Mouse (Mus musculus) kidney, adult 2 months (tissue): ENCODE measurements around the gene Herc2.

Source experiments
- CTCF ChIP-seq: fragments of 200-500 bp; conservative IDR thresholded peaks from 2 replicates; pipeline ENCODE4 v1.5.1; 2011; ENCODE audit warnings: low read depth, mild to moderate bottlenecking, control low read depth, low read length, moderate library complexity, mixed read lengths; ENCODE audit not compliant: insufficient read depth, insufficient read length
- POLR2A ChIP-seq: fragments of 200-500 bp; IDR thresholded peaks from one replicate; pipeline ENCODE4 v1.6.1; 2011; ENCODE audit warnings: low read depth, low read length, control low read depth

DNA sequence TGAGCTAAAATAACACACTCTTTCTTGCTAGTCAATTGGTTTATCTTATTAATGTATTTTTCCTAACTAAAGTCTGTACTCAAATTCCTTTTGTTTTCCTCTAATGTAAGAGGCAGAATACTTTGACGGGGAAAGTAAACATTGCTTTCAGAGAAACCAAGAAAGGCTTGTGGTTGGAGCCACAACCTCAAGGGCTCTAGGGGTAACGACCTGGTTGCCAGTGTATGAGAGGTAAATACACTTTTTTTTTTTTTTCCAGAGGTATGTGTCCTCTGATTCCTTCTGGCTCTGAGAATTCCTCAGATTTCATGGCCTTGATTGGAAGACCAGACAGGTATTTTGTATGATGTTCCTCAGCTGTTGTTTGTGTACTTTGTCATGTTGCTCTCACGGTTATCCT lies 32.2 kb upstream of the Herc2 start:
- TF ChIP-seq CTCF (no peak), POLR2A (no peak)
